Mouse (Mus musculus): Measurements from ENCODE around the gene Srgap1. TPM values are rescaled to one million over a fixed set of nuclear protein-coding genes. Genes with fewer than 3 reads are reported as not detected.

Srgap1 gene
- polyA plus RNA-seq (2016; fragmentation: Nextera tagmentation; extraction: Ambion mirVana), result 15.1 and 15.8 TPM in 2 replicates

GRCm38 (mm10) chr10:122046904-122047726 is at the start of gene Srgap1:
Gene Srgap1 (minus strand): TSS chr10:122047315.
- WGBS, result under 1% methylated on average over 48 of the region's 79 CpGs
- peak within 1 kb of the TSS; percentile 79 for H3K4me3 ChIP-seq (replicated peaks)
- no peaks in the 10 kb centered on the region for H3K9me3 ChIP-seq
- H3K4me2 ChIP-seq, result peak within 1 kb of the TSS; percentile 86
- no peaks in the 10 kb centered on the region for H3K27me3 ChIP-seq
- ATAC-seq (ENCODE audit: insufficient number of reproducible peaks, insufficient read depth, low FRiP score, low TSS enrichment, low read depth), result peak; percentile 65
- peak within 1 kb of the TSS; percentile 92 for H3K9ac ChIP-seq (replicated peaks)
- peaks cover 14% of the 10 kb centered on the region for H3K4me1 ChIP-seq (replicated peaks)
- no peaks in the 10 kb centered on the region; the same call in 1 of the 2 replicates for H3K36me3 ChIP-seq
- peak within 1 kb of the TSS; percentile 87 for H3K27ac ChIP-seq

GRCm38 (mm10) chr10:122096462-122096979 is 49.4 kb upstream of the Srgap1 start:
- Histone ChIP-seq H3K9ac (replicated peaks) (peak overlapping the region; percentile 91), H3K36me3 (peaks cover 19% of the 10 kb centered on the region), H3K4me3 (replicated peaks) (peak overlapping the region; percentile 69), H3K27ac (peak overlapping the region; percentile 94), H3K4me1 (replicated peaks) (peaks cover 11% of the 10 kb centered on the region), H3K9me3 (no peaks in the 10 kb centered on the region), H3K27me3 (no peaks in the 10 kb centered on the region), H3K4me2 (peak overlapping the region; percentile 66)
- ATAC-seq (ENCODE audit: insufficient number of reproducible peaks, insufficient read depth, low FRiP score, low TSS enrichment, low read depth), result peak; percentile 71
- under 1% methylated on average over 48 of the region's 48 CpGs for WGBS

DNA sequence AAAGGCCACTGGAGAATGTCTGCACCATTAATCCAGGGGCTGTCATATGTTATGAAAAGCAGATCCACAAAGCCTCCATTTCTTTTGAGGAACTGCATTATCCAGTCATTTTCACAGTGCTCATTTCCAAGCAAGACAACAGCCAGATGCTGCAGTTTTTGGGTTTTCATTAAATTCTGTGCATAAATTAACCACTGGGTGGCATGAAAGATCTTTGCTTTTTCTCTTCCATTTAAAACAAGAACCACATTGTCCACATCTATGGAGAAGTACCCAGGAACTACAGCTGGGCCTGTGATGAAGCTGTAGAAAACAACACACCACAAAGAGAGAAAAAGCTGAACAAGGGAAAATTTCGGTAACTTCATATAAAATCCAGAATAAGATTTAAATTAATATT is 43.4 kb upstream of the Srgap1 start:
- H3K9ac ChIP-seq (replicated peaks), result no peak overlapping the region
- H3K4me1 ChIP-seq (replicated peaks), result peaks cover 2% of the 10 kb centered on the region
- no peak for ATAC-seq (ENCODE audit: insufficient number of reproducible peaks, insufficient read depth, low FRiP score, low TSS enrichment, low read depth)
- no peaks in the 10 kb centered on the region for H3K27me3 ChIP-seq
- no peak overlapping the region for H3K4me2 ChIP-seq
- no peak overlapping the region for H3K4me3 ChIP-seq (replicated peaks)
- no peak overlapping the region for H3K27ac ChIP-seq
- 95% methylated on average over 1 of the region's 1 CpGs for WGBS
- peaks cover 59% of the 10 kb centered on the region for H3K36me3 ChIP-seq
- H3K9me3 ChIP-seq, result peaks cover 20% of the 10 kb centered on the region

DNA sequence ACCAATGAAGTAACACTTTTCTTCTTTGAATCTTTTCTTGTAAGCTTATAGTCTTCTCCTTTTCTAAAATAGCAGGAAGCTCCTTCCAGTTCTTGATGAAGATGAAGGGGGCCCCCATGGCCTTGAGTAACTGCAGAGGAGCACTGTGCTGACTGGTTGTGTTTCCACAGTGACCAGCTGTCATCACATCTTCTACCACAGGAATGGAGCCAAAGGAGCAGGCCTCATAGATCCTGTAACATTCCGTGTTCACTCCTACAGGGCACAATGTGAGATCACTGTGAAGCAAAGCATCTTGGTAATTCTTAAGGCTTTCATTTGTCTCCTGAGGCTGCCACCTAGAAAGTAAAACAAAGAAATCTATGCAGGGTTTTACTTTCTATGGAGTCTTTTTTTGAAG is 34.2 kb upstream of the Srgap1 start:
- no peak overlapping the region for H3K27ac ChIP-seq
- no peaks in the 10 kb centered on the region for H3K4me1 ChIP-seq (replicated peaks)
- H3K4me3 ChIP-seq (replicated peaks), result no peak overlapping the region
- peaks cover 9% of the 10 kb centered on the region; the same call in 1 of the 2 replicates for H3K9me3 ChIP-seq
- H3K4me2 ChIP-seq, result no peak overlapping the region
- no peak for ATAC-seq (ENCODE audit: insufficient number of reproducible peaks, insufficient read depth, low FRiP score, low TSS enrichment, low read depth)
- 94% methylated on average over 1 of the region's 1 CpGs for WGBS
- no peaks in the 10 kb centered on the region for H3K27me3 ChIP-seq
- H3K36me3 ChIP-seq, result peaks cover 15% of the 10 kb centered on the region
- H3K9ac ChIP-seq (replicated peaks), result no peak overlapping the region

DNA sequence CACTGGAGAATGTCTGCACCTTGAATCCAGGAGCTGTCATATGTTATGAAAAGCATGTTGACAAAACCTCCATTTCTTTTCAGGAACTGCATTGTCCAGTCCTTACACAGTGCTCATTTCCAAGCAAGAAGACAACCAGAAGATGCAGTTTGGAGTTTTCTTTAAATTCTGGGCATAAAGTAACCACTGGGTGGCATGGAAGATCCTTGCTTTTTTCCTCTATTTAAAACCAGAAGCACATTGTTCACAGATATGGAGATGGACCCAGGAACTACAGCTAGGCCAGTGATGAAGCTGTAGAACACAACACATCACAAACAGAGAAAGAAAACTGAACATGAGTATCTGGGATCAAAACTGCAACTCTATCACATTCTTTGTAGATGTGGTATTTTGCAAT is 22.0 kb upstream of the Srgap1 start:
- Histone ChIP-seq H3K36me3 (no peaks in the 10 kb centered on the region), H3K4me3 (replicated peaks) (no peak overlapping the region), H3K4me1 (replicated peaks) (no peaks in the 10 kb centered on the region), H3K9me3 (no peaks in the 10 kb centered on the region), H3K4me2 (no peak overlapping the region), H3K9ac (replicated peaks) (no peak overlapping the region), H3K27ac (no peak overlapping the region), H3K27me3 (no peaks in the 10 kb centered on the region)
- ATAC-seq (ENCODE audit: insufficient number of reproducible peaks, insufficient read depth, low FRiP score, low TSS enrichment, low read depth), result no peak

DNA sequence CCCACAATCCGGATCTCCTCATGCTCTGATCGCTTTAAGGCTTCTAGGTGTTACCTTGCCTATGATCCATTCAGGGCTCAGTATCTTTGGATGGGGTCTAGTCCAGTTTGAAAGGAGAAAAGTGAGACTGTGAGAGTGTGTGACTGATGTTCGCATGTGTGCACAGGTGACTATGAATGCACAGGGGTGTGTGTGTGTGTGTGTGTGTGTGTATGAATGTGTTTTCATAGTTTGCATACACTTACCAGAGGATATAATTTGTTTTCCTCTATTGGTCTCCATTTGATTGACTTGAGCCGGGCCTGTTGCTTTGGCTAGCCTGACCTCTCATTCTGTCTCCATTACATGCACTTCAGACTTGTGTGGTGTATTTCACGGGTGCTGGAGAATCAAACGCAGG is 8.7 kb upstream of the Srgap1 start:
- H3K36me3 ChIP-seq, result no peaks in the 10 kb centered on the region
- H3K4me1 ChIP-seq (replicated peaks), result no peaks in the 10 kb centered on the region
- no peak overlapping the region for H3K4me2 ChIP-seq
- H3K27me3 ChIP-seq, result no peaks in the 10 kb centered on the region
- H3K4me3 ChIP-seq (replicated peaks), result no peak overlapping the region
- no peak overlapping the region for H3K27ac ChIP-seq
- no peak overlapping the region for H3K9ac ChIP-seq (replicated peaks)
- 92% methylated on average over 6 of the region's 6 CpGs for WGBS
- no peaks in the 10 kb centered on the region for H3K9me3 ChIP-seq
- ATAC-seq (ENCODE audit: insufficient number of reproducible peaks, insufficient read depth, low FRiP score, low TSS enrichment, low read depth), result no peak

GRCm38 (mm10) chr10:122054535-122054934 is 7.4 kb upstream of the Srgap1 start:
- peak; percentile 59; the same call in 1 of the 2 replicates for ATAC-seq (ENCODE audit: insufficient number of reproducible peaks, insufficient read depth, low FRiP score, low TSS enrichment, low read depth)
- Histone ChIP-seq H3K4me1 (replicated peaks) (no peaks in the 10 kb centered on the region), H3K9ac (replicated peaks) (no peak overlapping the region), H3K27me3 (no peaks in the 10 kb centered on the region), H3K4me3 (replicated peaks) (no peak overlapping the region), H3K9me3 (no peaks in the 10 kb centered on the region), H3K27ac (no peak overlapping the region), H3K4me2 (no peak overlapping the region), H3K36me3 (no peaks in the 10 kb centered on the region)
- WGBS, result 17% methylated on average over 8 of the region's 8 CpGs

- Histone ChIP-seq H3K4me2 (no peak overlapping the region), H3K27me3 (no peaks in the 10 kb centered on the region), H3K9ac (replicated peaks) (no peak overlapping the region), H3K9me3 (no peaks in the 10 kb centered on the region), H3K36me3 (no peaks in the 10 kb centered on the region), H3K4me3 (replicated peaks) (no peak overlapping the region), H3K4me1 (replicated peaks) (no peaks in the 10 kb centered on the region), H3K27ac (no peak overlapping the region)
- no peak for ATAC-seq (ENCODE audit: insufficient number of reproducible peaks, insufficient read depth, low FRiP score, low TSS enrichment, low read depth)
- WGBS, result 36% methylated on average over 6 of the region's 6 CpGs
These were observed 4.7 kb upstream of the Srgap1 start for GRCm38 (mm10) chr10:122051831-122052230.

- peak overlapping the region; percentile 87 for H3K27ac ChIP-seq
- H3K9ac ChIP-seq (replicated peaks), result peak overlapping the region; percentile 92
- no peaks in the 10 kb centered on the region for H3K27me3 ChIP-seq
These were observed 731 bp upstream of the Srgap1 start for GRCm38 (mm10) chr10:122047727-122048365.

GRCm38 (mm10) chr10:122046511-122046903 is 608 bp downstream of the Srgap1 start:
- H3K27ac ChIP-seq, result peak overlapping the region; percentile 87
- WGBS, result under 1% methylated on average over 13 of the region's 13 CpGs

More at GRCm38 (mm10) chr10:122047727-122048365, 731 bp upstream of the Srgap1 start:
- Histone ChIP-seq H3K4me2 (peak overlapping the region; percentile 86), H3K4me3 (replicated peaks) (peak overlapping the region; percentile 79), H3K9me3 (no peaks in the 10 kb centered on the region), H3K36me3 (no peaks in the 10 kb centered on the region), H3K4me1 (replicated peaks) (peaks cover 14% of the 10 kb centered on the region)
- WGBS, result 12% methylated on average over 41 of the region's 44 CpGs
- peak; percentile 76 for ATAC-seq (ENCODE audit: insufficient number of reproducible peaks, insufficient read depth, low FRiP score, low TSS enrichment, low read depth)

DNA sequence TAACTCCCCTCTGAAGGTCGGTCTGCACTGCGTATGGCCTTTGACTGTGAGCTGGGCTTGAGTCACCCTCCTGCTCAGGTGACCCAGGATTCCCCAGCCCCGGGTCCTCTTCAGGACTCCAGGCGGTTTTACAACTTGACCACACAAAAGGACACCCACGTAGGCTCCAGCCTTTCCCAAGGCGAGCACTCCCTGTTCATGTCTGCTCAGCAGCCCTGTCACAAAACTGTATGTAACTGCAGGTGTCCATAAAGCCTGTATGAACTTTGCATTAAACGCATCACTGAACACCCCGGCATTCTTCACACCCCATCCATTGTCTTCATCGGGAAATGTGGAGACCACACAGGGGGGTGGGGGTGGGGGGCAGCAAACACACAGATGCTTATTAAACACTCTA is 1.2 kb downstream of the Srgap1 start:
- H3K4me1 ChIP-seq (replicated peaks), result peaks cover 14% of the 10 kb centered on the region
- peak overlapping the region; percentile 86 for H3K4me2 ChIP-seq
- ATAC-seq (ENCODE audit: insufficient number of reproducible peaks, insufficient read depth, low FRiP score, low TSS enrichment, low read depth), result no peak
- H3K27ac ChIP-seq, result no peak overlapping the region
- 24% methylated on average over 9 of the region's 9 CpGs for WGBS
- H3K4me3 ChIP-seq (replicated peaks), result peak overlapping the region; percentile 79
- H3K36me3 ChIP-seq, result no peaks in the 10 kb centered on the region; the same call in 1 of the 2 replicates
- H3K9ac ChIP-seq (replicated peaks), result peak overlapping the region; percentile 27; the same call in 1 of the 2 replicates
- H3K27me3 ChIP-seq, result no peaks in the 10 kb centered on the region
- H3K9me3 ChIP-seq, result no peaks in the 10 kb centered on the region

More at GRCm38 (mm10) chr10:122046511-122046903, 608 bp downstream of the Srgap1 start:
- Histone ChIP-seq H3K4me2 (peak overlapping the region; percentile 86), H3K4me3 (replicated peaks) (peak overlapping the region; percentile 79), H3K36me3 (no peaks in the 10 kb centered on the region; the same call in 1 of the 2 replicates), H3K27me3 (no peaks in the 10 kb centered on the region), H3K4me1 (replicated peaks) (peaks cover 14% of the 10 kb centered on the region), H3K9me3 (no peaks in the 10 kb centered on the region), H3K9ac (replicated peaks) (peak overlapping the region; percentile 92)
- ATAC-seq (ENCODE audit: insufficient number of reproducible peaks, insufficient read depth, low FRiP score, low TSS enrichment, low read depth), result no peak
